Mouse (Mus musculus) midbrain, postnatal 0 days (tissue): ENCODE measurements around the gene Disp1. TPM values are rescaled to one million over a fixed set of nuclear protein-coding genes. Genes with fewer than 3 reads are reported as not detected.

Experiments
- ATAC-seq: fragments of 200-750 bp; cut with Nextera tagmentation; 2 replicates; pipeline ENCODE4 v1.8.0; 2017; ENCODE audit warnings: moderate number of reproducible peaks, mild to moderate bottlenecking, moderate TSS enrichment, moderate library complexity; ENCODE audit not compliant: low FRiP score
- DNase-seq: peaks from one replicate; pipeline ENCODE4 v3.0.0-alpha.2; 2015; ENCODE audit warnings: low spot score
- H3K27ac ChIP-seq: fragments of 300-500 bp; sonication (generic); 2 replicates; pipeline ENCODE4 v1.5.1; 2014; ENCODE audit warnings: low read depth, mild to moderate bottlenecking, low read length, mixed read lengths
- H3K27me3 ChIP-seq: fragments of 300-500 bp; sonication (generic); 2 replicates; pipeline ENCODE4 v1.6.1; 2014; ENCODE audit warnings: low read length, control low read depth, mixed read lengths; ENCODE audit not compliant: insufficient read depth
- H3K36me3 ChIP-seq: fragments of 300-500 bp; sonication (generic); 2 replicates; pipeline ENCODE4 v1.6.1; 2014; ENCODE audit warnings: low read length, control low read depth, mixed read lengths; ENCODE audit not compliant: insufficient read depth
- H3K4me1 ChIP-seq: fragments of 300-500 bp; sonication (generic); 2 replicates; pipeline ENCODE4 v1.6.1; 2014; ENCODE audit warnings: mild to moderate bottlenecking, control low read depth, antibody characterized with exemption, low read length, mixed read lengths; ENCODE audit not compliant: insufficient read depth
- H3K4me2 ChIP-seq: fragments of 300-500 bp; sonication (generic); 2 replicates; pipeline ENCODE4 v1.6.1; 2014; ENCODE audit warnings: low read depth, mild to moderate bottlenecking, low read length, mixed read lengths; ENCODE audit not compliant: poor library complexity, severe bottlenecking
- H3K4me3 ChIP-seq: fragments of 300-500 bp; sonication (generic); 2 replicates; pipeline ENCODE4 v1.5.1; 2014; ENCODE audit warnings: low read depth, mild to moderate bottlenecking, low read length, moderate library complexity
- H3K9ac ChIP-seq: fragments of 300-500 bp; sonication (generic); replicated peaks from 2 replicates; pipeline ENCODE4 v1.6.1; 2014; ENCODE audit warnings: mild to moderate bottlenecking, low read length, moderate library complexity, mixed read lengths; ENCODE audit not compliant: poor library complexity, severe bottlenecking
- H3K9me3 ChIP-seq: fragments of 300-500 bp; sonication (generic); 2 replicates; pipeline ENCODE4 v1.6.1; 2016; ENCODE audit warnings: low read length, control low read depth
- CTCF ChIP-seq: IDR thresholded peaks from 2 replicates; pipeline ENCODE4 v1.5.1; 2016; ENCODE audit warnings: antibody characterized with exemption, mild to moderate bottlenecking
- WGBS: fragments of 180-500 bp; shearing (Covaris S2); extraction: QIAGEN DNeasy Blood & Tissue Kit; methylation state at CpG from one replicate; pipeline ENCODE4 v1.1.7; 2014; 5-methylcytosine and 5-hydroxymethylcytosine counted together
- polyA plus RNA-seq: library from polyadenylated mRNA; unstranded; fragments of >200 nt; fragmentation: Nextera tagmentation; extraction: Ambion mirVana; gene quantifications from 2 replicates; pipeline ENCODE4 v1.2.1, GENCODE M21; 2015
- total RNA-seq: library from RNA; depleted of rRNA; stranded (reverse); fragments of >200 nt; gene quantifications from 2 replicates; pipeline ENCODE4 v1.2.3, GENCODE M21; 2014

Disp1 gene
- total and polyA plus RNA-seq, 2 experiments from 2014 or later, result 7.6 to 12.3 TPM

DNA sequence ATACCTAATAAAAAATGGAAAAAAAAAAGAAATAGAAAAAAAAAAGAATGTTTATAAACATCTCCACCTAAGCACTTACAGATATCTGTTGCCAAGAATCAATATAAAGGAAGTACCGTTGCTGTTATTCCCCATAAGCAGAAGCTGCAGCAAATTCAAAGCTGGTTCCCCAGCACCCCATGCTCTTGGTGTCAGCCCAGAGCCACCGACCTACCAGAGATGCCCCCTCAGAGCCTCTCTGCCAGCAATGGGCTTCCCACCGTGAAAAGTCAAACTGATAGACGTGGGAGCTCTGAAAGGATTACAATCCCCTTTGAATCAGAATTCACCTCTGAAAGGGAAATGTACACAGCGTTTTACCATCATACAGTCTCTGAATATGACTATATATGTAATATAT is 78.8 kb downstream of the Disp1 start:
- ATAC-seq, result no peak
- Histone ChIP-seq H3K4me2 (no peak overlapping the region), H3K4me3 (no peak overlapping the region), H3K9me3 (no peaks in the 10 kb centered on the region), H3K9ac (no peak overlapping the region), H3K36me3 (no peaks in the 10 kb centered on the region), H3K27me3 (no peaks in the 10 kb centered on the region), H3K27ac (no peak overlapping the region), H3K4me1 (peaks cover 4% of the 10 kb centered on the region; the same call in 1 of the 2 replicates)
- 35% methylated on average over 5 of the region's 5 CpGs for WGBS
- no peak for DNase-seq
- no peak for TF ChIP-seq CTCF

DNA sequence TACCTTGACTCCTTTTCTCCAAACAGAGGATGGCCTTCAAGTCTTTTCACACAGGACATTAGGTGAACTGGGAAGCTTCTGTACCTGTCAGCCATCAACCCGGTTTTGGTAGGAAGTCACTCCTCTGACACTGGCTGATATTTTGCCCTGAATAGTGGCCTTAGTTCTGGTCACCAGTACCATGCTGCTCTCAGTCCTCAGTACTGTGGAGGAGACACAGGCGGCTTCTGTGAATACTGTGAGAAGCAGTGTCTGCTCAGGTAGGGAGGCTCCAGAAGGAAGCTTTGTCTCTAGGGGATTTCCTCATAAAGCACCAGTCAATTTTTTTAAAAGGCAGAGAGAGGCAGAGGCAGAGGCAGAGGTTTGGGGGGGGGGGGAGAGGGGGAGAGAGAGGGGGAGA is 80.0 kb downstream of the Disp1 start:
- Histone ChIP-seq H3K27me3 (no peaks in the 10 kb centered on the region), H3K36me3 (no peaks in the 10 kb centered on the region), H3K4me3 (no peak overlapping the region), H3K27ac (no peak overlapping the region), H3K9me3 (no peaks in the 10 kb centered on the region), H3K9ac (no peak overlapping the region), H3K4me1 (peaks cover 4% of the 10 kb centered on the region; the same call in 1 of the 2 replicates), H3K4me2 (no peak overlapping the region)
- ATAC-seq (no peak), DNase-seq (no peak)
- 56% methylated on average over 2 of the region's 2 CpGs for WGBS
- TF ChIP-seq CTCF, result no peak

DNA sequence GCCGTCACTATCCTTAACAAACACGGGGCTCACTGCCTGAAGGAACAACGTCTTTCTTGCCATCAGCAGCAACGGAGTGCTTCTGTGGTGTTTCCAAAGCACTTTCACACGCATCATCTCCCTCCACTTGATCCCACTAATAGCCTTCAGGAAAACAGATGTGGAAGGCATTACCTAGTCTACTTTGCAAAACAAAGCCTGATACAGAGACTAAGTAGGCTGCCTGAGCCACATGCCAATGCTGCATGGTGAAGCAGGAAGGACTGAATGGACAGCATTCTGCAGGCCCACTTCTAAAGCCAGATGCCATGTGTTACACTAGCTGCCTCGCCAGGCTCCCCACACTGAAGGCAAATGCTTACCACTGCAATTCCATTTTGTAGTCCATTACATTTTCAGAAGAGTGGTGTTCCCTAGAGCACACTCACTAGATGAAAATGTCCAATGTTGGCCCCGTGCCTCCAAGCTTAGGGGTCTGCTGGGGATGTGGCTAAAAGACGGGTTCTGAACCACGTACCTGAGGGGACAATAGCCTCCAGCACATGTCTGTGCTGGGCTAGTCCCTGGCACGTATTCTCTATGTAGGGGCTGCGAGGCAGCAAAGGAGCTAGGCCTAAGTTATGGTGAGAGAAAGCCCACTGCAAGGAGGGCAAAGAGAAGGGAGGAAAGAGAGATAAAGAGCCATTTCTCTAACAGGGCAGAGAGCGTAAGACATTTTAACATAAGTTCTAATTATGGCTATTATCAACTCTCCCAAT is 80.6 kb downstream of the Disp1 start:
- peaks cover 4% of the 10 kb centered on the region; the same call in 1 of the 2 replicates for H3K4me1 ChIP-seq

DNA sequence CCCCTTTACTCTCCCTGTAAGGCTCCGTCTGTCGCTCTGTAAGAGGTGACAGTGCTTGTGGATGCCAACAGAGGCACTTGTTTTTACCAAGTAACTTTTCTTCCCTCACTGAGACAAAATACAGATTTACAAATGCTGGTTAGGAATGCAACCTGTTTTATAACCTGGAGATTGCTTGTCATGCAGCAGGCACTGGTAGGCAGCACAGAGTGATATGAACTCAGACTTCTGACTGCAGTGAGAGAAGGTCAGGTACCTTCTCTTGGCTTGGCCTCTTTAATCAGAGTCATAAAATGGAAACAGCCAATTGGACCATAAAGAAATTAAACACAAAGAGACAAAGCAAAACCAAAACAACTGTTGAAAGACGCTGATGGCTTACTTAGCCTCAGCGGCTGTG is 83.2 kb downstream of the Disp1 start:
- WGBS, result 61% methylated on average over 4 of the region's 4 CpGs
- Histone ChIP-seq H3K4me1 (peaks cover 4% of the 10 kb centered on the region; the same call in 1 of the 2 replicates), H3K27ac (no peak overlapping the region), H3K27me3 (no peaks in the 10 kb centered on the region), H3K36me3 (no peaks in the 10 kb centered on the region), H3K9ac (no peak overlapping the region), H3K4me3 (no peak overlapping the region), H3K9me3 (no peaks in the 10 kb centered on the region), H3K4me2 (no peak overlapping the region)
- no peak for DNase-seq
- no peak for ATAC-seq
- TF ChIP-seq CTCF, result no peak

More for the DNA sequence above, 80.6 kb downstream of the Disp1 start:
- no peak overlapping the region for H3K4me3 ChIP-seq
- no peaks in the 10 kb centered on the region for H3K36me3 ChIP-seq
- ATAC-seq (no peak), DNase-seq (peak; percentile 21)
- H3K27me3 ChIP-seq, result no peaks in the 10 kb centered on the region
- 55% methylated on average over 12 of the region's 12 CpGs for WGBS
- no peak overlapping the region for H3K9ac ChIP-seq
- no peak overlapping the region; the same call in 1 of the 2 replicates for H3K27ac ChIP-seq
- H3K4me2 ChIP-seq, result no peak overlapping the region
- no peak for TF ChIP-seq CTCF
- no peaks in the 10 kb centered on the region for H3K9me3 ChIP-seq

DNA sequence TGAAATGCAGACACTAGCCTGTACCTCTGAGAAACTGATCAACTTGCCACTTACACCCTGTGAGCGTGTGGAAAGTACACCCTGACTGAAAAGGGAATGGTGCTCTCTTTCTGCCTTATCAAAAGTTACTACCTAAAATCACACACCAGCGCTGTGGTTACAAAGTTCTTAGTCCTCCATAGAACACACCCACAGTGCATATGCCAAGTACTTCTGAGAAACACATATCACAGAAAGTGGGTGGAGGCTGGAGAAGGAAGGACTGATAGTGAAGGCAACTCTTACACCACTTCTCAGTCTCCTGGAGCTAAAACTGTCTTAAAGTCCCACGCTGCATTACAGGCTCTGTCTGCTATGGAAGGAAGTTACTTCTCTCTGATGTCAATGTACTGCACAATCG is 86.9 kb downstream of the Disp1 start:
- WGBS, result 92% methylated on average over 4 of the region's 4 CpGs
- Histone ChIP-seq H3K9me3 (no peaks in the 10 kb centered on the region), H3K9ac (no peak overlapping the region), H3K27me3 (no peaks in the 10 kb centered on the region), H3K27ac (no peak overlapping the region), H3K4me1 (no peaks in the 10 kb centered on the region), H3K4me3 (no peak overlapping the region), H3K36me3 (no peaks in the 10 kb centered on the region), H3K4me2 (no peak overlapping the region)
- no peak for DNase-seq
- no peak for ATAC-seq
- TF ChIP-seq CTCF, result no peak

DNA sequence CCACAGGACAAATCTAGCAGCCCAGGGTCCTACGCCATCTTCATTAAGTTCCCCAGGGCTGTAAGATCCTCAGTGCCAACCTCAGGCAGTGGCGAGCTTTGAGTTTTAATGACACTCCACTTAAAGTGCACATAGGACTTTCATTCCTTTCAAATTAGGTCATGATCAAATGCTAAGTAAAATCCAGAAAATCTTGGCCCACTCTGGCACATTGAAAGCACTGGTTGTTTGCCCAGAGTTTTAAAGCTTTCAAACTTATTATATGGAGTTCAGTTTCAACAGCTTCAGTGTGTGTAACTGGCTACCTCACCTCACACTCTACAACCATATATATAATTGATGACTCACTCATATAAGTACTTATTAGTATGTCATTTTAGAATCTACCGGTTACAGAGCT is 87.9 kb downstream of the Disp1 start:
- DNase-seq (no peak), ATAC-seq (no peak)
- no peaks in the 10 kb centered on the region for H3K27me3 ChIP-seq
- no peaks in the 10 kb centered on the region for H3K9me3 ChIP-seq
- no peaks in the 10 kb centered on the region for H3K4me1 ChIP-seq
- no peak overlapping the region for H3K4me2 ChIP-seq
- TF ChIP-seq CTCF, result no peak
- H3K9ac ChIP-seq, result no peak overlapping the region
- WGBS, result 75% methylated on average over 3 of the region's 3 CpGs
- H3K4me3 ChIP-seq, result no peak overlapping the region
- H3K27ac ChIP-seq, result no peak overlapping the region
- no peaks in the 10 kb centered on the region for H3K36me3 ChIP-seq
